Mouse (Mus musculus) lung, postnatal 0 days (tissue): Measurements from ENCODE around the gene Fbxo8. TPM values are rescaled to one million over a fixed set of nuclear protein-coding genes. Genes with fewer than 3 reads are reported as not detected.

ENCODE experiments used
- ATAC-seq: fragments of 200-750 bp; cut with Nextera tagmentation; 2 replicates; pipeline ENCODE4 v1.8.0; 2017; ENCODE audit warnings: moderate library complexity
- DNase-seq: peaks from one replicate; pipeline ENCODE4 v3.0.0-alpha.2; 2016; ENCODE audit warnings: low spot score
- H3K27ac ChIP-seq: fragments of 300-500 bp; sonication (generic); 2 replicates; pipeline ENCODE4 v1.5.1; 2014; ENCODE audit warnings: antibody characterized with exemption, mild to moderate bottlenecking, low read length, mixed read lengths
- H3K27me3 ChIP-seq: fragments of 300-500 bp; sonication (generic); replicated peaks from 2 replicates; pipeline ENCODE4 v1.6.1; 2014; ENCODE audit warnings: low read length, mixed read lengths; ENCODE audit not compliant: insufficient read depth
- H3K36me3 ChIP-seq: fragments of 300-500 bp; sonication (generic); 2 replicates; pipeline ENCODE4 v1.6.1; 2014; ENCODE audit warnings: low read length, mixed read lengths; ENCODE audit not compliant: insufficient read depth
- H3K4me1 ChIP-seq: fragments of 300-500 bp; sonication (generic); 2 replicates; pipeline ENCODE4 v1.6.1; 2014; ENCODE audit warnings: antibody characterized with exemption, low read depth, low read length, mixed read lengths; ENCODE audit not compliant: insufficient read depth
- H3K4me2 ChIP-seq: fragments of 300-500 bp; sonication (generic); replicated peaks from 2 replicates; pipeline ENCODE4 v1.6.1; 2014; ENCODE audit warnings: low read depth, mild to moderate bottlenecking, low read length, moderate library complexity, mixed read lengths
- H3K4me3 ChIP-seq: fragments of 300-500 bp; sonication (generic); 2 replicates; pipeline ENCODE4 v1.5.1; 2014; ENCODE audit warnings: low read depth, low read length
- H3K9ac ChIP-seq: fragments of 300-500 bp; sonication (generic); replicated peaks from 2 replicates; pipeline ENCODE4 v1.6.1; 2014; ENCODE audit warnings: low read depth, mild to moderate bottlenecking
- H3K9me3 ChIP-seq: fragments of 300-500 bp; sonication (generic); 2 replicates; pipeline ENCODE4 v1.6.1; 2016; ENCODE audit warnings: low read length, mixed read lengths
- CTCF ChIP-seq: IDR thresholded peaks from 2 replicates; pipeline ENCODE4 v1.5.1; 2016; ENCODE audit warnings: antibody characterized with exemption, mild to moderate bottlenecking
- EP300 ChIP-seq: IDR thresholded peaks from 2 replicates; pipeline ENCODE4 v1.6.1; 2016; ENCODE audit warnings: antibody characterized with exemption, mild to moderate bottlenecking, control low read depth
- WGBS: fragments of 180-500 bp; shearing (Covaris S2); extraction: QIAGEN DNeasy Blood & Tissue Kit; methylation state at CpG from one replicate; pipeline ENCODE4 v1.1.7; 2014; 5-methylcytosine and 5-hydroxymethylcytosine counted together
- polyA plus RNA-seq: library from polyadenylated mRNA; unstranded; fragments of >200 nt; fragmentation: Nextera tagmentation; extraction: Ambion mirVana; gene quantifications from 2 replicates; pipeline ENCODE4 v1.2.1, GENCODE M21; 2015

Gene Fbxo8
- polyA plus RNA-seq, 1 experiment from 2014 or later = 49.7 TPM

- no peaks in the 10 kb centered on the region for H3K9me3 ChIP-seq
- peaks cover 6% of the 10 kb centered on the region; the same call in 1 of the 2 replicates for H3K27me3 ChIP-seq
- no peaks in the 10 kb centered on the region for H3K4me1 ChIP-seq
- no peak overlapping the region for H3K4me3 ChIP-seq
- peak; percentile 77 for TF ChIP-seq CTCF
- no peak for TF ChIP-seq EP300
- WGBS = 43% methylated on average over 7 of the region's 7 CpGs
- DNase-seq (peak; percentile 9), ATAC-seq (no peak)
- H3K9ac ChIP-seq = no peak overlapping the region
- H3K27ac ChIP-seq = no peak overlapping the region
- no peaks in the 10 kb centered on the region for H3K36me3 ChIP-seq
- H3K4me2 ChIP-seq = no peak overlapping the region
These were observed 65.4 kb downstream of the Fbxo8 start for GRCm38 (mm10) chr8:56616260-56616659.

GRCm38 (mm10) chr8:56617271-56617670 is 66.4 kb downstream of the Fbxo8 start:
- H3K9me3 ChIP-seq = no peaks in the 10 kb centered on the region
- ATAC-seq = no peak
- H3K9ac ChIP-seq = no peak overlapping the region
- H3K36me3 ChIP-seq = no peaks in the 10 kb centered on the region
- H3K4me2 ChIP-seq = no peak overlapping the region
- TF ChIP-seq CTCF (no peak), EP300 (no peak)
- 96% methylated on average over 6 of the region's 6 CpGs for WGBS
- no peak overlapping the region for H3K27ac ChIP-seq
- DNase-seq = no peak
- H3K4me1 ChIP-seq = no peaks in the 10 kb centered on the region
- no peak overlapping the region for H3K4me3 ChIP-seq
- peaks cover 6% of the 10 kb centered on the region; the same call in 1 of the 2 replicates for H3K27me3 ChIP-seq

DNA sequence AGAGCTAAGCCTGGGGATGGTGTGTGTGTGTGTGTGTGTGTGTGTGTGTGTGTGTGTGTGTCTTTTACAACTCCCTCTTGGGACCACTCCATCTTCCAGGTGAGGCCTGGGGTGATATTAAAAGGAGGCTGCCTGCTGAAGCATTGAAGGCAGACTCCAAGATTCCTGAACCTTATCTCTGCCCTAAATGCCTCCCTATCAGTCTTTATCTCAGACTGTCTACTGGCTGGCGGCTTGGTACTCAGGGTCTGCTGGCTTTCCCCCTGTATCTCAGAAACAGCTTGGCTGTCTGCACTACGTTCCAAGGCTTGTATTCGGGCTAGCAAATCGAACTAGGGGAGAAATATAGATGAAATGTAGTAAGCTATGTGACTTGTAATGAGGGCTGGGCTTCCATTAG is 68.2 kb downstream of the Fbxo8 start:
- H3K36me3 ChIP-seq = no peaks in the 10 kb centered on the region
- 30% methylated on average over 4 of the region's 4 CpGs for WGBS
- H3K9ac ChIP-seq = no peak overlapping the region
- ATAC-seq = no peak
- H3K4me1 ChIP-seq = 0 out of 2 replicates have a peak, but pooled peaks cover 5% of the 10 kb centered on the region
- H3K4me2 ChIP-seq = no peak overlapping the region
- peaks cover 6% of the 10 kb centered on the region; the same call in 1 of the 2 replicates for H3K27me3 ChIP-seq
- no peak overlapping the region for H3K27ac ChIP-seq
- DNase-seq = no peak
- H3K9me3 ChIP-seq = no peaks in the 10 kb centered on the region
- no peak overlapping the region for H3K4me3 ChIP-seq
- TF ChIP-seq EP300 (no peak), CTCF (no peak)

DNA sequence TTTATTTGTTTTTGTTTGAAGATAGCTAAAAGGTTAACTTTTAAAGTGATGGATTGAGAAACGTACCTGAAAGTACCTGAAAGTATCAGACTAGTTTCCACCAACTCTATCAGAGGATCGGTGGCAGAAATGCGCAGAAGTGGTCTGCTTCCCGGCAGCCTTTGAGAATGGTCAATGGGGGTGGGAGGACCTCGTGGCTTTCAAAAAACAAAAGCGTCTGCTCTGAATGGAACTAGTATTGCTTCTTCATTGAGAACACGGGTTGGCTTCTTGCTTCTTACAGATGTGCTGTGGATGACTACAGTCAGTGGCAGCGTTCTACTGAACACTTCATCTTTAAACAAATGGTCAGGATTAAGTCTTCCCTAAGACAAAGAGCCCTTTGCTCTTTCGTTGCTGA is 68.7 kb downstream of the Fbxo8 start:
- no peak overlapping the region for H3K4me2 ChIP-seq

GRCm38 (mm10) chr8:56620691-56621090 is 69.8 kb downstream of the Fbxo8 start:
- no peak overlapping the region for H3K27ac ChIP-seq
- no peak overlapping the region for H3K4me2 ChIP-seq
- H3K9me3 ChIP-seq = no peaks in the 10 kb centered on the region
- H3K9ac ChIP-seq = no peak overlapping the region
- 24% methylated on average over 10 of the region's 10 CpGs for WGBS
- DNase-seq = no peak
- H3K4me1 ChIP-seq = 0 out of 2 replicates have a peak, but pooled peaks cover 5% of the 10 kb centered on the region
- H3K4me3 ChIP-seq = no peak overlapping the region
- no peaks in the 10 kb centered on the region for H3K36me3 ChIP-seq
- H3K27me3 ChIP-seq = peaks cover 6% of the 10 kb centered on the region; the same call in 1 of the 2 replicates
- no peak for ATAC-seq
- no peak for TF ChIP-seq EP300
- no peak for TF ChIP-seq CTCF

More for the DNA sequence above, 68.7 kb downstream of the Fbxo8 start:
- DNase-seq (no peak), ATAC-seq (no peak)
- WGBS = 12% methylated on average over 9 of the region's 9 CpGs
- 0 out of 2 replicates have a peak, but pooled peaks cover 5% of the 10 kb centered on the region for H3K4me1 ChIP-seq
- H3K27ac ChIP-seq = no peak overlapping the region
- TF ChIP-seq CTCF (no peak), EP300 (no peak)
- H3K27me3 ChIP-seq = peaks cover 6% of the 10 kb centered on the region; the same call in 1 of the 2 replicates
- H3K9me3 ChIP-seq = no peaks in the 10 kb centered on the region
- H3K36me3 ChIP-seq = no peaks in the 10 kb centered on the region
- no peak overlapping the region for H3K4me3 ChIP-seq
- no peak overlapping the region for H3K9ac ChIP-seq

DNA sequence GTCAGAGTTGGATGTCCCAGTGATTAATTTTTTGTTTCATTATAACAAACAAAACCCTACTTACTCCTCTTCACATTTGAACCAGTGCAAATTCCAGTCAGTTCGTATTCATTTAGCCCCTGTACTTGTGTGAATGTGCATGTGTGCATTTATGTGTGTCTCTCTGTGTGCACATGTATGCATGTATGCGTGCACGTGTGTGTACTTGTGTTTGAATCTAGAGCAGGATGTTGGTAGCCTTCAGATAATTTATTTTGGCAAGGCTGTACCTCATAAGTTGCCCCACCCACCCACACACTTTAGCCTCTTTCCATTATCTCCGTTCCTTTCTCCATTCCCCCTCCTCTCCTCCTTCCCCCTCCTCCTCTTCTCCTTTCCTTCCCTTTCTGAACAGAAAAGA is 70.2 kb downstream of the Fbxo8 start:
- no peaks in the 10 kb centered on the region for H3K9me3 ChIP-seq
- 0 out of 2 replicates have a peak, but pooled peaks cover 5% of the 10 kb centered on the region for H3K4me1 ChIP-seq
- peaks cover 6% of the 10 kb centered on the region; the same call in 1 of the 2 replicates for H3K27me3 ChIP-seq
- TF ChIP-seq EP300 = no peak
- no peak for TF ChIP-seq CTCF
- no peaks in the 10 kb centered on the region for H3K36me3 ChIP-seq
- ATAC-seq (no peak), DNase-seq (no peak)
- no peak overlapping the region for H3K4me2 ChIP-seq
- no peak overlapping the region for H3K4me3 ChIP-seq
- H3K9ac ChIP-seq = no peak overlapping the region
- 40% methylated on average over 4 of the region's 4 CpGs for WGBS
- no peak overlapping the region for H3K27ac ChIP-seq
